Comparison of ENCODE assay signal across 8 mouse cellular contexts in the genomic region with DNA sequence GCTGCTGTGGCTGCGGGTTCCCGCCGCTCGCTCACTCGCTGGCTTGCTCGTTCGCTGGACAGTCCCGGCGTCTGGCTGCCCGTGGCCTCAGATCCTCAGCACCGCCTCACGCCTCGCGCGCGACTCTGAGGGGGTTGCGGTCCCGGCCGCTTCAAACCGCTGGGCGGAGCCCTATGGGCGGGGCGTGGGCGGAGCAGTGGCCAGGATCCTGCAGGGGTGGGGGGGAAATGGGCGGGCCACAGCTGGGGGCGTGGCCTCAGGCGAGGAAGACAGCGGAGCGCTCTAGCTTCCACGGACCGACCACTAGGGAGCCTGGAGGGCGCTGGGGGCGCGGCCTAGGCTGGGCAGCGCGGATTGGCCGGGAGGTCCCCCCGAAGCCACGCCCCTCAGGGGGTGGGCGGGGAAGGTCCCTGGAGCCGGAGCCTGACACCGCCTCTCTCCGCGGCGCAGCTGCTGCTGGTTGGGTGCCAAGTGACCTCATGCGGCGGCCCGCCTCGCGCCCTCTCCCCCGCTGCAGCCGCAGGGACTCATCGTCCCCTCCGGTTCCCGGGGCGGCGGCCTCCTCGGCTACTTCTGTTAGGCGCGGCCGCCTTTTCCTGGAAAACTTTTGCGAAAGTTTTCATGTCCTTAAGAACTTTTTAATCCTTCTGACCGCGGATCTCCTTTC. TPM values are rescaled to one million over a fixed set of nuclear protein-coding genes. Genes with fewer than 3 reads are reported as not detected.
DNase-seq lines count a peak whose midpoint lies in the region; ATAC-seq and TF ChIP-seq lines count a peak whose summit lies in the region.

A gene (minus strand): TSS at position 175 of the 667 bp plus-strand sequence.

- H3K4me2 ChIP-seq in heart, embryonic 11.5 days: peak within 1 kb of the TSS; percentile 91
- H3K4me2 ChIP-seq in kidney, embryonic 16.5 days (replicated peaks; ENCODE audit: low read depth, low read length): peak within 1 kb of the TSS; percentile 82
- peak within 1 kb of the TSS; percentile 100 for H3K4me2 ChIP-seq in myocyte (ENCODE audit: low read depth)

- H3ac ChIP-seq in C2C12 (ENCODE audit: control insufficient read depth, insufficient read length, low read depth) (peak within 1 kb of the TSS; percentile 88), myocyte (ENCODE audit: control insufficient read depth, insufficient read length) (peak within 1 kb of the TSS; percentile 80)

- no peaks in the 10 kb centered on the region for H3K27me3 ChIP-seq in C2C12 (ENCODE audit: control insufficient read depth, insufficient read depth, insufficient read length)
- H3K27me3 ChIP-seq in erythroblast, embryonic 14.5 days (ENCODE audit: control insufficient read depth): peaks cover 3% of the 10 kb centered on the region; the same call in 1 of the 2 replicates
- no peaks in the 10 kb centered on the region for H3K27me3 ChIP-seq in heart, embryonic 11.5 days (ENCODE audit: control insufficient read depth, insufficient read depth, low read length)
- no peaks in the 10 kb centered on the region for H3K27me3 ChIP-seq in kidney, embryonic 16.5 days (ENCODE audit: insufficient read depth, low read length)
- H3K27me3 ChIP-seq in liver, adult 2 months (ENCODE audit: control insufficient read depth, insufficient read depth, low read length): no peaks in the 10 kb centered on the region
- H3K27me3 ChIP-seq in myocyte (ENCODE audit: control insufficient read depth, insufficient read depth, insufficient read length): no peaks in the 10 kb centered on the region
- no peaks in the 10 kb centered on the region for H3K27me3 ChIP-seq in splenic B cell, adult 2 months (ENCODE audit: control insufficient read depth, insufficient read depth, low read length, poor library complexity, severe bottlenecking)

- peak; percentile 97 for TF ChIP-seq POLR2A in brain, embryonic 14.5 days (IDR thresholded peaks at IDR 0.05; ENCODE audit: borderline replicate concordance, extremely low read depth, insufficient read depth, insufficient read length, poor library complexity, severe bottlenecking)
- peak; percentile 100 for TF ChIP-seq POLR2A in liver, adult 2 months (IDR thresholded peaks at IDR 0.05; ENCODE audit: extremely low read depth, insufficient read depth, low read length)
- peak; percentile 89 for TF ChIP-seq POLR2A in myocyte (IDR thresholded peaks at IDR 0.05; ENCODE audit: insufficient read length, low read depth)

- H3K4me1 ChIP-seq in erythroblast, embryonic 14.5 days (ENCODE audit: control insufficient read depth): peaks cover 76% of the 10 kb centered on the region
- peaks cover 40% of the 10 kb centered on the region for H3K4me1 ChIP-seq in heart, embryonic 11.5 days (ENCODE audit: control insufficient read depth, insufficient read depth, low read length)
- peaks cover 49% of the 10 kb centered on the region for H3K4me1 ChIP-seq in kidney, embryonic 16.5 days (ENCODE audit: insufficient read depth, low read length)
- peaks cover 39% of the 10 kb centered on the region for H3K4me1 ChIP-seq in liver, adult 2 months (ENCODE audit: control insufficient read depth, insufficient read depth, low read length)

- under 1% methylated on average over 52 of the region's 64 CpGs for WGBS in heart, embryonic 11.5 days (ENCODE audit: insufficient replicate concordance)
- under 1% methylated on average over 57 of the region's 64 CpGs for WGBS in kidney, embryonic 16.5 days
- WGBS in liver, adult 2 months: under 1% methylated on average over 64 of the region's 64 CpGs

- peak; percentile 99 for ATAC-seq in heart, embryonic 11.5 days (replicated peaks; ENCODE audit: insufficient number of reproducible peaks, low FRiP score, low TSS enrichment)
- peak; percentile 99 for ATAC-seq in kidney, embryonic 16.5 days (ENCODE audit: low FRiP score, low TSS enrichment)

- no peaks in the 10 kb centered on the region for H3K9me3 ChIP-seq in erythroblast, embryonic 14.5 days (ENCODE audit: control insufficient read depth, low read length)
- no peaks in the 10 kb centered on the region for H3K9me3 ChIP-seq in heart, embryonic 11.5 days (replicated peaks; ENCODE audit: control insufficient read depth, low read length)
- no peaks in the 10 kb centered on the region for H3K9me3 ChIP-seq in kidney, embryonic 16.5 days (ENCODE audit: low read length)

- H3K79me3 ChIP-seq in C2C12 (ENCODE audit: low read depth): peaks cover 43% of the 10 kb centered on the region

- H3K79me2 ChIP-seq in C2C12 (ENCODE audit: control insufficient read depth, insufficient read depth) (peaks cover 47% of the 10 kb centered on the region), myocyte (ENCODE audit: control insufficient read depth, insufficient read depth) (peaks cover 43% of the 10 kb centered on the region)
- H3K79me2 ChIP-seq in liver, adult 2 months (ENCODE audit: control insufficient read depth, insufficient read depth, low read length): peaks cover 26% of the 10 kb centered on the region

- no peak for TF ChIP-seq CTCF in C2C12 (IDR thresholded peaks at IDR 0.05; ENCODE audit: control insufficient read depth, insufficient read depth, insufficient read length)
- TF ChIP-seq CTCF in brain, embryonic 14.5 days (IDR thresholded peaks at IDR 0.05; ENCODE audit: borderline replicate concordance, extremely low read depth, insufficient read depth, insufficient read length): peak; percentile 37; the same call in 1 of the 2 replicates
- peak; percentile 14; the same call in 1 of the 2 replicates for TF ChIP-seq CTCF in liver, adult 2 months (IDR thresholded peaks at IDR 0.05; ENCODE audit: low read depth, low read length)

- H3K36me3 ChIP-seq in C2C12 (ENCODE audit: control insufficient read depth, insufficient read depth) (peaks cover 31% of the 10 kb centered on the region), myocyte (ENCODE audit: control insufficient read depth, insufficient read depth) (peaks cover 25% of the 10 kb centered on the region)
- H3K36me3 ChIP-seq in erythroblast, embryonic 14.5 days (ENCODE audit: control insufficient read depth): peaks cover 36% of the 10 kb centered on the region
- no peaks in the 10 kb centered on the region for H3K36me3 ChIP-seq in heart, embryonic 11.5 days (ENCODE audit: control insufficient read depth, insufficient read depth, low read length)
- no peaks in the 10 kb centered on the region for H3K36me3 ChIP-seq in kidney, embryonic 16.5 days (ENCODE audit: insufficient read depth, low read length)
- H3K36me3 ChIP-seq in liver, adult 2 months (ENCODE audit: control insufficient read depth, insufficient read depth, low read length): no peaks in the 10 kb centered on the region
- H3K36me3 ChIP-seq in splenic B cell, adult 2 months (ENCODE audit: control insufficient read depth, insufficient read depth, low read length, poor library complexity, severe bottlenecking): no peaks in the 10 kb centered on the region

- DNase-seq in brain, embryonic 14.5 days (ENCODE audit: low read depth): peak; percentile 99
- peak; percentile 89 for DNase-seq in liver, adult 2 months (ENCODE audit: extremely low read depth, low read depth, low spot score)
- peak; percentile 100 for DNase-seq in splenic B cell, adult 2 months (ENCODE audit: low read depth, low spot score)

- peak within 1 kb of the TSS; percentile 76 for H3K4me3 ChIP-seq in C2C12 (ENCODE audit: insufficient read depth, poor library complexity, severe bottlenecking)
- H3K4me3 ChIP-seq in erythroblast, embryonic 14.5 days (replicated peaks): peak within 1 kb of the TSS; percentile 78
- peak within 1 kb of the TSS; percentile 95 for H3K4me3 ChIP-seq in heart, embryonic 11.5 days (ENCODE audit: low read depth, low read length)
- peak within 1 kb of the TSS; percentile 86 for H3K4me3 ChIP-seq in kidney, embryonic 16.5 days (ENCODE audit: low read length)
- H3K4me3 ChIP-seq in liver, adult 2 months (ENCODE audit: insufficient read depth, low read depth, low read length): peak within 1 kb of the TSS; percentile 78
- peak within 1 kb of the TSS; percentile 100 for H3K4me3 ChIP-seq in myocyte

- peak within 1 kb of the TSS; percentile 98 for H3K27ac ChIP-seq in heart, embryonic 11.5 days (ENCODE audit: low read depth, low read length)
- peak within 1 kb of the TSS; percentile 96 for H3K27ac ChIP-seq in kidney, embryonic 16.5 days (ENCODE audit: low read length)
- H3K27ac ChIP-seq in liver, adult 2 months (replicated peaks; ENCODE audit: insufficient read depth, low read depth, low read length): peak within 1 kb of the TSS; percentile 83

- H3K9ac ChIP-seq in heart, embryonic 11.5 days (ENCODE audit: low read depth, low read length): peak within 1 kb of the TSS; percentile 99
- H3K9ac ChIP-seq in kidney, embryonic 16.5 days (replicated peaks; ENCODE audit: low read length): peak within 1 kb of the TSS; percentile 94
- peak within 1 kb of the TSS; percentile 92 for H3K9ac ChIP-seq in liver, adult 2 months (ENCODE audit: low read depth, low read length)

TF ChIP-seq in C2C12, 6 proteins besides CTCF, POLR2A, EP300 and RAD21:
- TF ChIP-seq MYOG (IDR thresholded peaks at IDR 0.05; ENCODE audit: control insufficient read depth, extremely low read depth, insufficient read length) (no peak), MAX (IDR thresholded peaks at IDR 0.05) (peak; percentile 67), FOSL1 (IDR thresholded peaks at IDR 0.05; ENCODE audit: insufficient read depth, low read length, poor library complexity, severe bottlenecking) (no peak), MYOD1 (IDR thresholded peaks at IDR 0.05; ENCODE audit: control insufficient read depth, insufficient read length, low read depth) (peak; percentile 74), CEBPB (IDR thresholded peaks at IDR 0.05; ENCODE audit: low read depth) (no peak)

TF ChIP-seq in myocyte, 11 proteins besides CTCF, POLR2A, EP300 and RAD21 (continues in another document):
- TF ChIP-seq E2F4 (IDR thresholded peaks at IDR 0.05; ENCODE audit: insufficient read depth): peak; percentile 10
- TF ChIP-seq MYOG (IDR thresholded peaks at IDR 0.05; ENCODE audit: control insufficient read depth in 1 of 3, insufficient read depth in 1 of 3, insufficient read length in 2 of 3, low read depth in 2 of 3): peak; percentile 54 to 96 (median 96)
- peak; percentile 53 for TF ChIP-seq REST (IDR thresholded peaks at IDR 0.05; ENCODE audit: insufficient read depth, insufficient read length)
- peak; percentile 44 for TF ChIP-seq SRF (IDR thresholded peaks at IDR 0.05; ENCODE audit: control insufficient read depth, insufficient read length, low read depth)
- TF ChIP-seq USF1 (IDR thresholded peaks at IDR 0.05; ENCODE audit: low read depth): no peak
- TF ChIP-seq MYOD1 (IDR thresholded peaks at IDR 0.05; ENCODE audit: control insufficient read depth in 1 of 3, insufficient read length in 2 of 3, low read depth in 2 of 3): peak in 2 of 3 experiments; percentile 89 to 97
- peak; percentile 91 for TF ChIP-seq POLR2AphosphoS2 (IDR thresholded peaks at IDR 0.05; ENCODE audit: insufficient read length, low read depth)

RNA-seq across cellular contexts. Expression of the gene that starts here (rescaled TPM):
- polyA plus RNA-seq in C2C12 (2012; fragmentation: generic; extraction: Trizol): 139 TPM
- 61.3 and 62.3 TPM in 2 replicates for polyA plus RNA-seq in brain, embryonic 14.5 days (2012; rRNA removed)
- polyA plus RNA-seq in erythroblast, embryonic 14.5 days (2012): 3.6 and 3.8 TPM in 2 replicates
- 156 and 251 TPM in 2 replicates for polyA plus RNA-seq in heart, embryonic 11.5 days (2014; fragmentation: Nextera tagmentation; extraction: Ambion mirVana)
- 209 and 228 TPM in 2 replicates for polyA plus RNA-seq in kidney, embryonic 16.5 days (2015; fragmentation: Nextera tagmentation; extraction: Ambion mirVana)
- total RNA-seq in liver, adult 2 months (2014; rRNA removed): 23.0 and 27.7 TPM in 2 replicates
- 23.4 and 30.8 TPM in 2 replicates for polyA plus RNA-seq in liver, adult 2 months (2012; rRNA removed)
- 250 TPM for polyA plus RNA-seq in myocyte (2012; fragmentation: generic; extraction: Trizol)

Comparison
In these comparisons a context has a peak if more than half of its experiments do, and no peak if none do; other contexts are left out.
1. Peak in every context shown above with its lines: DNase-seq, ATAC-seq, H3K4me3 ChIP-seq and H3K27ac ChIP-seq.